Mouse (Mus musculus) lung, postnatal 0 days (tissue): ENCODE measurements around the gene Gm20388. TPM values are rescaled to one million over a fixed set of nuclear protein-coding genes. Genes with fewer than 3 reads are reported as not detected.

ENCODE experiments used
- ATAC-seq: fragments of 200-750 bp; cut with Nextera tagmentation; 2 replicates; pipeline ENCODE4 v1.8.0; 2017; ENCODE audit warnings: moderate library complexity
- DNase-seq: peaks from one replicate; pipeline ENCODE4 v3.0.0-alpha.2; 2016; ENCODE audit warnings: low spot score
- H3K27ac ChIP-seq: fragments of 300-500 bp; sonication (generic); 2 replicates; pipeline ENCODE4 v1.5.1; 2014; ENCODE audit warnings: antibody characterized with exemption, mild to moderate bottlenecking, low read length, mixed read lengths
- H3K27me3 ChIP-seq: fragments of 300-500 bp; sonication (generic); replicated peaks from 2 replicates; pipeline ENCODE4 v1.6.1; 2014; ENCODE audit warnings: low read length, mixed read lengths; ENCODE audit not compliant: insufficient read depth
- H3K36me3 ChIP-seq: fragments of 300-500 bp; sonication (generic); 2 replicates; pipeline ENCODE4 v1.6.1; 2014; ENCODE audit warnings: low read length, mixed read lengths; ENCODE audit not compliant: insufficient read depth
- H3K4me1 ChIP-seq: fragments of 300-500 bp; sonication (generic); 2 replicates; pipeline ENCODE4 v1.6.1; 2014; ENCODE audit warnings: antibody characterized with exemption, low read depth, low read length, mixed read lengths; ENCODE audit not compliant: insufficient read depth
- H3K4me2 ChIP-seq: fragments of 300-500 bp; sonication (generic); replicated peaks from 2 replicates; pipeline ENCODE4 v1.6.1; 2014; ENCODE audit warnings: low read depth, mild to moderate bottlenecking, low read length, moderate library complexity, mixed read lengths
- H3K4me3 ChIP-seq: fragments of 300-500 bp; sonication (generic); 2 replicates; pipeline ENCODE4 v1.5.1; 2014; ENCODE audit warnings: low read depth, low read length
- H3K9ac ChIP-seq: fragments of 300-500 bp; sonication (generic); replicated peaks from 2 replicates; pipeline ENCODE4 v1.6.1; 2014; ENCODE audit warnings: low read depth, mild to moderate bottlenecking
- H3K9me3 ChIP-seq: fragments of 300-500 bp; sonication (generic); 2 replicates; pipeline ENCODE4 v1.6.1; 2016; ENCODE audit warnings: low read length, mixed read lengths
- CTCF ChIP-seq: IDR thresholded peaks from 2 replicates; pipeline ENCODE4 v1.5.1; 2016; ENCODE audit warnings: antibody characterized with exemption, mild to moderate bottlenecking
- EP300 ChIP-seq: IDR thresholded peaks from 2 replicates; pipeline ENCODE4 v1.6.1; 2016; ENCODE audit warnings: antibody characterized with exemption, mild to moderate bottlenecking, control low read depth
- WGBS: fragments of 180-500 bp; shearing (Covaris S2); extraction: QIAGEN DNeasy Blood & Tissue Kit; methylation state at CpG from one replicate; pipeline ENCODE4 v1.1.7; 2014; 5-methylcytosine and 5-hydroxymethylcytosine counted together
- polyA plus RNA-seq: library from polyadenylated mRNA; unstranded; fragments of >200 nt; fragmentation: Nextera tagmentation; extraction: Ambion mirVana; gene quantifications from 2 replicates; pipeline ENCODE4 v1.2.1, GENCODE M21; 2015

The Gm20388 gene
- polyA plus RNA-seq, 1 experiment from 2014 or later = not detected

GRCm38 (mm10) chr8:124231176-124231484 is 4320.5 kb downstream of the Gm20388 start, which contains the start of gene Galnt2:
Gene Galnt2 (plus strand): TSS chr8:124231391.
- no peaks in the 10 kb centered on the region for H3K27me3 ChIP-seq
- H3K36me3 ChIP-seq = no peaks in the 10 kb centered on the region
- ATAC-seq (peak; percentile 92), DNase-seq (peak; percentile 87)
- under 1% methylated on average over 10 of the region's 53 CpGs for WGBS
- H3K9ac ChIP-seq = peak within 1 kb of the TSS; percentile 68
- H3K27ac ChIP-seq = peak within 1 kb of the TSS; percentile 81
- peak within 1 kb of the TSS; percentile 97 for H3K4me2 ChIP-seq
- H3K4me1 ChIP-seq = peaks cover 10% of the 10 kb centered on the region; the same call in 1 of the 2 replicates
- H3K4me3 ChIP-seq = peak within 1 kb of the TSS; percentile 75
- H3K9me3 ChIP-seq = no peaks in the 10 kb centered on the region
- TF ChIP-seq CTCF (no peak), EP300 (no peak)

DNA sequence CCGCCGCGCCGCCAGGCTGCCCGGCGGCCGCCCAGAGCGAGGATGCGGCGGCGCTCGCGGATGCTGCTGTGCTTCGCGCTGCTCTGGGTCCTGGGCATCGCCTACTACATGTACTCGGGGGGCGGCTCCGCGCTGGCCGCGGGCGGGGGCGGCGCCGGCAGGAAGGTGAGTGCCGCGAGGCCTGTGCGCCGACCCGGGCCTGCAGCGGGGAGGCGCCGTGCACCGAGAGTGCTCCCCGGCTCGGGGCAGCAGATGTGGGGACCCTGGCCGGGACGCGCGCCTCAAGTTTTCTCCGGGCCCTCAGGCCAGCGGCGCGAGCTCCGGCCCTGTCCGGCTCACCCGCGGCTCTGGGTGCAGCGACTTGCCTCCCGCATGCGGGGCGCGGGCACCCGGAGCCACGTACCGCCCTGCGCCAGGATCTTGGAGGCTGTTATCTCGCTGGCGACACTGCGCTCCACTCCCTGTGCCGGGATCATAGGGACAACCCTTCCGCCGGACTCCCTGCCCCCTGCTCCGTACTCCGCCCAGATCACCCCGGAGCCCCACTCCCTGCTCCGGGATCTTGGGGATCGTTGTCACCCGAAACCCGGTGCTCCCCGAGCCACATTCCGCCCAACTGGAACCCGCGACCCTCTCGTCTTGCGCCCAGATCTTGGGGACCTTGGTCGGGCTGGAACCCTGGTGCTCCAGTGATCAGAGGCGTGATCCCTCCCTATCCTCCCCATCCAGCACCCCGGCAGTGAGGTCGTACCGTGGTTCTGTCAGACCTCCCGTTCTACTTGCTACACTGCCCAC is 4321.0 kb downstream of the Gm20388 start:
- Histone ChIP-seq H3K27ac (peak overlapping the region; percentile 81), H3K4me2 (peak overlapping the region; percentile 97), H3K9me3 (no peaks in the 10 kb centered on the region), H3K4me3 (peak overlapping the region; percentile 75), H3K27me3 (no peaks in the 10 kb centered on the region), H3K9ac (peak overlapping the region; percentile 68), H3K4me1 (peaks cover 10% of the 10 kb centered on the region; the same call in 1 of the 2 replicates), H3K36me3 (no peaks in the 10 kb centered on the region)
- WGBS = under 1% methylated on average over 51 of the region's 83 CpGs
- ATAC-seq (peak; percentile 80), DNase-seq (peak; percentile 41)
- no peak for TF ChIP-seq EP300
- no peak; the same call in 1 of the 2 replicates for TF ChIP-seq CTCF

DNA sequence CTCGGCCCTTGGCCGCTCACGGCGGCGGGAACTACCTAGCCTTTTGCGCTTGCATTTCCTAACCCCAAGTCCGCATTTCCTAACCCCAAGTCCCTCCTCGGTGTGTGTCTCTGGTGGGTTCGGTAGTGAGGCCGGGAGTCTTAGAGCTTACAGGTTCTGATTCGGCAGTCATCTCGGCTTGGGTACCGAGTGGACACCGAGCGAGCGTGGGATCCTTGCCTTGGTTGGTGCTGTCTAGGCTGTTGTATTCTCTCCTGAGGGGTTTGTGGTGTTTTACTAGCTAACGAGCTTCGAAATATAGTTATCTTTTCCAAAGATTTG is 4321.6 kb downstream of the Gm20388 start:
- Histone ChIP-seq H3K27me3 (no peaks in the 10 kb centered on the region), H3K4me3 (peak overlapping the region; percentile 75), H3K27ac (peak overlapping the region; percentile 81), H3K9ac (peak overlapping the region; percentile 68), H3K36me3 (no peaks in the 10 kb centered on the region), H3K9me3 (no peaks in the 10 kb centered on the region), H3K4me2 (peak overlapping the region; percentile 97), H3K4me1 (peaks cover 10% of the 10 kb centered on the region; the same call in 1 of the 2 replicates)
- 9% methylated on average over 18 of the region's 18 CpGs for WGBS
- ATAC-seq (no peak), DNase-seq (peak; percentile 33)
- TF ChIP-seq CTCF (no peak), EP300 (no peak)

DNA sequence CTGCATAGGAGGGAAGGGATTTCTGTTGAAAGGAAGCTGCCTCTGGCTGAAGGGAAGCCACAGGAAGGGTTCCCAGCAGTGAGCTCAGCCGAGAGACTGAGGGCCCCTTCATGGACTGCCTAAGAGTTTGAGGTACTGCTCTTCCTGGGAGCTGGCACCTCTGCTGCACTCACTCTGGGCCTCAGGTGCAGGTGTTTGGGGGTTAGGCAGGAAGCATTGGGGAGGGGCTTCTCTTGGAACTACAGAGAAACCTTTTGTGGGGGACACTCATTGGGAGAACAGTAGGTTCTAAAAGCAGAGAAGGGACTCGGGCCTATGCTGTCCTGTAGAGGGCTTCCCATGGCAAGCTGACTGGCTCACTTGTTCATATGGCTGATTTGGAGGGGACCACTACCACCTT is 4323.9 kb downstream of the Gm20388 start:
- no peak overlapping the region for H3K9ac ChIP-seq
- no peaks in the 10 kb centered on the region for H3K9me3 ChIP-seq
- DNase-seq (no peak), ATAC-seq (no peak)
- no peak overlapping the region for H3K4me2 ChIP-seq
- H3K4me1 ChIP-seq = peaks cover 10% of the 10 kb centered on the region; the same call in 1 of the 2 replicates
- no peaks in the 10 kb centered on the region for H3K36me3 ChIP-seq
- no peak overlapping the region for H3K27ac ChIP-seq
- no peaks in the 10 kb centered on the region for H3K27me3 ChIP-seq
- WGBS = 64% methylated on average over 2 of the region's 2 CpGs
- no peak overlapping the region for H3K4me3 ChIP-seq
- TF ChIP-seq EP300 (no peak), CTCF (no peak)

DNA sequence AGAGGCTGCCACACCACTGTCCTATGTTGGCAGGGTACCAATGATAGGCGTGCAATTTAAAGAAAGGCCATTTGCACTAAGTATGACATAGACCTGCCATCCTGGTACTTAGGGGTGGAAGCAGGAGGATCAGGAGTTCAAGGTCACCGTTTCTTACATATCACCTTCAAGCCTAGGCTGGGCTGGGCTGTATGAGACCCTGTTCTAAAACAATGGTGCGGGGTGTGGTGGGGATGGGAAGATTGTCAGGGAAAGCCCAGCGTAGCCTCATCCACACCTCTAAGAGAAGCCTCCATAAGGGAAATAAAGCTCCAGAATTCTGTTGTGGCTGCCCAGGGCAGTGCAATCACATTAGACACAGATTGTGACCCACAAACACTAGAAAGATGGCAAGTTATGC is 4324.9 kb downstream of the Gm20388 start:
- Histone ChIP-seq H3K9me3 (no peaks in the 10 kb centered on the region), H3K4me2 (no peak overlapping the region), H3K9ac (no peak overlapping the region), H3K36me3 (no peaks in the 10 kb centered on the region), H3K27me3 (no peaks in the 10 kb centered on the region), H3K4me3 (no peak overlapping the region), H3K4me1 (peaks cover 10% of the 10 kb centered on the region; the same call in 1 of the 2 replicates), H3K27ac (no peak overlapping the region)
- no peak for TF ChIP-seq CTCF
- TF ChIP-seq EP300 = no peak
- ATAC-seq (no peak), DNase-seq (no peak)
- 90% methylated on average over 4 of the region's 4 CpGs for WGBS

DNA sequence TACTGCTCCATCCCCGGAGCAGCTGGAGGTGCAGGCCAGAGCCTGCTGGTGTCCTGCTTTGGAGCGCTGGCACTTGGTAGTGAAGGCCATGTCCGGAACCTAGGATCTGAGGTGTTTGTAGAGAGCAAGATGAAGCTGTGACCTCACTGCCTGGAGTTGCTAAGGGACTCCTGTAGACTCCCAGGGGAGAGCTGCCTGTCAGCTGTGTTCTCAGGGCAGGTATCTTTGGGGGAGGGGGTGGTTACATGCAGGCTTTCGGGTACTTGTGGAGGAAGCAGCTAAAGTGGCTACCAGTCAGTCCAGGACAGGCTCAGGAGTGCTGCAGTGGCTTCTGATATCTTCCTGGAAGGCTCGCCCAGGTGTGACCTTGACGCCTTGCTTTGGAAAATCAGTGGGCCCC is 4328.7 kb downstream of the Gm20388 start:
- TF ChIP-seq EP300 (no peak), CTCF (no peak)
- ATAC-seq = no peak
- 75% methylated on average over 6 of the region's 6 CpGs for WGBS
- no peaks in the 10 kb centered on the region for H3K36me3 ChIP-seq
- no peak overlapping the region for H3K9ac ChIP-seq
- no peak overlapping the region for H3K27ac ChIP-seq
- H3K4me2 ChIP-seq = no peak overlapping the region
- peaks cover 9% of the 10 kb centered on the region; the same call in 1 of the 2 replicates for H3K4me1 ChIP-seq
- H3K4me3 ChIP-seq = no peak overlapping the region
- H3K9me3 ChIP-seq = no peaks in the 10 kb centered on the region
- DNase-seq = no peak
- H3K27me3 ChIP-seq = no peaks in the 10 kb centered on the region
